Mouse (Mus musculus) MEL (cell line): ENCODE data around the gene Parva. TPM values are rescaled to one million over a fixed set of nuclear protein-coding genes. Genes with fewer than 3 reads are reported as not detected.

Experiments
- DNase-seq: peaks from one replicate; pipeline ENCODE4 v3.0.0; 2011; ENCODE audit warnings: low read depth, low spot score
- H3K27ac ChIP-seq: 2 replicates; pipeline ENCODE4 v1.5.1; 2012; ENCODE audit warnings: low read depth, mild to moderate bottlenecking, control low read depth, low read length, moderate library complexity; ENCODE audit not compliant: control insufficient read depth
- H3K27me3 ChIP-seq, 2 experiments: fragments of 150-350 bp in 1 of 2; sonication (generic) in 1 of 2; 2 replicates each; pipeline ENCODE4 v1.6.1; 2012; ENCODE audit warnings: low read length in 2 of 2, mild to moderate bottlenecking in 2 of 2, improper control_type of control experiment in 1 of 2, moderate library complexity in 1 of 2; ENCODE audit not compliant: insufficient read depth in 2 of 2, control insufficient read depth in 1 of 2
- H3K36me3 ChIP-seq, 2 experiments: 2 replicates each; pipeline ENCODE4 v1.6.1; 2012 to 2014; ENCODE audit warnings: low read length in 2 of 2, improper control_type of control experiment in 1 of 2, inconsistent platforms in 1 of 2, mild to moderate bottlenecking in 1 of 2; ENCODE audit not compliant: insufficient read depth in 2 of 2, control insufficient read depth in 1 of 2
- H3K4me1 ChIP-seq, 2 experiments: fragments of 150-350 bp in 1 of 2; sonication (generic) in 1 of 2; 2 replicates each; pipeline ENCODE4 v1.6.1; 2012; ENCODE audit warnings: low read length in 2 of 2, improper control_type of control experiment in 1 of 2, mild to moderate bottlenecking in 1 of 2; ENCODE audit not compliant: insufficient read depth in 2 of 2, control insufficient read depth in 1 of 2
- H3K4me3 ChIP-seq, 2 experiments: fragments of 150-350 bp in 1 of 2; sonication (generic) in 1 of 2; 2 replicates each; pipeline ENCODE4 v1.5.1; 2012; ENCODE audit warnings: low read depth in 2 of 2, low read length in 2 of 2, mild to moderate bottlenecking in 2 of 2, moderate library complexity in 2 of 2, control low read depth in 1 of 2, improper control_type of control experiment in 1 of 2; ENCODE audit not compliant: control insufficient read depth in 1 of 2, insufficient read depth in 1 of 2
- H3K79me2 ChIP-seq: 2 replicates; pipeline ENCODE4 v1.6.1; 2012; ENCODE audit warnings: mild to moderate bottlenecking, low read length, moderate library complexity; ENCODE audit not compliant: control insufficient read depth, poor library complexity, insufficient read depth
- H3K9ac ChIP-seq: 2 replicates; pipeline ENCODE4 v1.6.1; 2012; ENCODE audit warnings: low read depth, mild to moderate bottlenecking, control low read depth, low read length, moderate library complexity; ENCODE audit not compliant: control insufficient read depth, poor library complexity, severe bottlenecking
- H3K9me3 ChIP-seq: fragments of 150-350 bp; sonication (generic); replicated peaks from 2 replicates; pipeline ENCODE4 v1.6.1; 2012; ENCODE audit warnings: mild to moderate bottlenecking, low read length, improper control_type of control experiment, moderate library complexity; ENCODE audit not compliant: insufficient read depth
- CHD2 ChIP-seq: IDR thresholded peaks from 2 replicates; pipeline ENCODE4 v1.6.1; 2011; ENCODE audit warnings: low read length, improper control_type of control experiment
- E2F4 ChIP-seq: IDR thresholded peaks from 2 replicates; pipeline ENCODE4 v1.6.1; 2011; ENCODE audit warnings: low read depth, low read length, improper control_type of control experiment, borderline replicate concordance
- ELF1 ChIP-seq: IDR thresholded peaks from 2 replicates; pipeline ENCODE4 v1.6.1; 2014; ENCODE audit warnings: low read depth, mild to moderate bottlenecking, inconsistent platforms, low read length, improper control_type of control experiment, moderate library complexity
- EP300 ChIP-seq, 2 experiments: IDR thresholded peaks; 2 replicates each; pipeline ENCODE4 v1.6.1; 2011; ENCODE audit warnings: improper control_type of control experiment in 2 of 2, low read length in 2 of 2, low read depth in 1 of 2, mild to moderate bottlenecking in 1 of 2
- ETS1 ChIP-seq: IDR thresholded peaks from 2 replicates; pipeline ENCODE4 v1.6.1; 2012; ENCODE audit warnings: low read depth, mild to moderate bottlenecking, inconsistent platforms, low read length, improper control_type of control experiment, moderate library complexity
- JUND ChIP-seq: IDR thresholded peaks from 2 replicates; pipeline ENCODE4 v1.6.1; 2011; ENCODE audit warnings: low read depth, mild to moderate bottlenecking, improper control_type of control experiment, low read length
- KAT2A ChIP-seq: conservative IDR thresholded peaks from 2 replicates; pipeline ENCODE4 v1.6.1; 2012; ENCODE audit warnings: low read depth, low read length, improper control_type of control experiment, inconsistent platforms
- MAFK ChIP-seq: IDR thresholded peaks from 2 replicates; pipeline ENCODE4 v1.6.1; 2011; ENCODE audit warnings: low read depth, mild to moderate bottlenecking, low read length, improper control_type of control experiment, borderline replicate concordance
- MAX ChIP-seq: IDR thresholded peaks from 2 replicates; pipeline ENCODE4 v1.6.1; 2011; ENCODE audit warnings: low read length, improper control_type of control experiment
- MEF2A ChIP-seq: IDR thresholded peaks from 2 replicates; pipeline ENCODE4 v1.6.1; 2014; ENCODE audit warnings: low read depth, mild to moderate bottlenecking, inconsistent platforms, low read length, improper control_type of control experiment; ENCODE audit not compliant: poor library complexity, insufficient replicate concordance, severe bottlenecking; ENCODE audit errors: extremely low read depth
- MXI1 ChIP-seq: IDR thresholded peaks from 2 replicates; pipeline ENCODE4 v1.6.1; 2011; ENCODE audit warnings: mild to moderate bottlenecking, low read depth, low read length, improper control_type of control experiment
- NRF1 ChIP-seq: IDR thresholded peaks from 2 replicates; pipeline ENCODE4 v1.6.1; 2014; ENCODE audit warnings: low read depth, mild to moderate bottlenecking, inconsistent platforms, low read length, improper control_type of control experiment, moderate library complexity; ENCODE audit not compliant: poor library complexity, insufficient read depth, severe bottlenecking
- POLR2A ChIP-seq, 2 experiments: IDR thresholded peaks; 2 replicates each; pipeline ENCODE4 v1.6.1; 2011 to 2012; ENCODE audit warnings: low read length in 2 of 2, mild to moderate bottlenecking in 2 of 2, control low read depth in 1 of 2, improper control_type of control experiment in 1 of 2, low read depth in 1 of 2, moderate library complexity in 1 of 2; ENCODE audit not compliant: control insufficient read depth in 1 of 2, insufficient read depth in 1 of 2, poor library complexity in 1 of 2
- RAD21 ChIP-seq: IDR thresholded peaks from 2 replicates; pipeline ENCODE4 v1.6.1; 2011; ENCODE audit warnings: mild to moderate bottlenecking, low read depth, low read length, improper control_type of control experiment
- SMC3 ChIP-seq: IDR thresholded peaks from 2 replicates; pipeline ENCODE4 v1.6.1; 2011; ENCODE audit warnings: low read depth, low read length, improper control_type of control experiment
- TAL1 ChIP-seq: IDR thresholded peaks from 2 replicates; pipeline ENCODE4 v1.6.1; 2012; ENCODE audit warnings: mild to moderate bottlenecking, inconsistent platforms, low read length, moderate library complexity, mixed read lengths
- TCF12 ChIP-seq: IDR thresholded peaks from 2 replicates; pipeline ENCODE4 v1.6.1; 2014; ENCODE audit warnings: low read depth, mild to moderate bottlenecking, inconsistent platforms, low read length, improper control_type of control experiment, moderate library complexity
- USF1 ChIP-seq: IDR thresholded peaks from 2 replicates; pipeline ENCODE4 v1.6.1; 2014; ENCODE audit warnings: low read depth, mild to moderate bottlenecking, inconsistent platforms, low read length, improper control_type of control experiment, moderate library complexity
- ZKSCAN1 ChIP-seq: IDR thresholded peaks from 2 replicates; pipeline ENCODE4 v1.6.1; 2012; ENCODE audit warnings: low read depth, mild to moderate bottlenecking, inconsistent platforms, low read length, improper control_type of control experiment, moderate library complexity
- polyA plus RNA-seq, 2 experiments: library from polyadenylated mRNA; stranded (reverse) in 1 of 2; unstranded in 1 of 2; fragments of >175 nt in 1 of 2; fragments of >200 nt in 1 of 2; gene quantifications; 2 replicates each; pipeline versions ENCODE4 v1.2.1 to v1.2.4; 2012; ENCODE audit warnings: low replicate concordance in 2 of 2, low read depth in 1 of 2; ENCODE audit not compliant: insufficient read length in 2 of 2, insufficient read depth in 1 of 2, missing spikeins in 1 of 2
- total RNA-seq: library from RNA; depleted of rRNA; stranded (reverse); fragments of 300-350 nt; gene quantifications from 2 replicates; pipeline ENCODE4 v1.2.3, GENCODE M21; 2012

The Parva gene
- total and polyA plus RNA-seq, 3 experiments, result not detected

DNA sequence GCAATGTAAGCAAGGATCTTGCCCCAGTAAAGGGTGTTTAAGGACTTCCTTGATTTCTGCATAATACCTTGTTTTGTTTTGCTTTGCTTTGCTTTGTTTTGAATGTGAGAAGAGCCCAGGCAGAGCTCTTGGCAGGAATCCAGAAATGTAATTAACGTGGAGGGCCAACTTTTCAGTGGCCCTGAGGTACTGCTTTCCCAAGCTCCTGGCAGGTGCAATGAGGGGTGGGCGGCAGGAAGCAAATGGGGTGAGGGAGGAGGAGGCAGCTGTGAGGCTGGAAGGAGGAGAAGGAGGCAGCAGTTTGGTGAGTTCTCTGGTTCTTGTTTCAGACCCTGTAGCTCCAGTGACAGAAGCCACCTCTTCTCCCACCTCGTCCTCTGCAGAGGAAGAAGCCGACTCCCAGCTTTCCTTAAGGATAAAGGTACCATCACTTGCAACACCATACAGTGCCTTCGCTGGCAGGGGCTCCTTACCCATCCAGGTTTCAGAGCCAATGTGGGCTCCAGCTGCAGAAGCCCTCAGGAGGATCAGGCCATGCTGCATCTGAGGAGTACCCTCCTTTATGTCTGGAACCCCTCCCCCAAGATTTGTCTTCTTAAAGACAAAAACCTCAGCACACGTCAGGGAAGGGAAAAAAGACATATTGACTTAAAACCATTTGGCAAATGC lies 36.2 kb upstream of the Parva start:
- H3K4me1 ChIP-seq, result no peaks in the 10 kb centered on the region
- H3K4me3 ChIP-seq, result no peak overlapping the region
- no peak overlapping the region for H3K27ac ChIP-seq
- H3K79me2 ChIP-seq, result no peaks in the 10 kb centered on the region
- no peak for DNase-seq
- TF ChIP-seq MEF2A (no peak), CHD2 (no peak), NRF1 (no peak), TCF12 (no peak), RAD21 (no peak), SMC3 (no peak), JUND (no peak), ETS1 (no peak), E2F4 (no peak), MAX (no peak), TAL1 (no peak), ZKSCAN1 (no peak), POLR2A (IDR thresholded peaks at IDR 0.05; ENCODE audit: control insufficient read depth in 1 of 2, insufficient read depth in 1 of 2, low read depth in 1 of 2, low read length in 2 of 2, poor library complexity in 1 of 2) (no peak), MXI1 (no peak)
- H3K36me3 ChIP-seq, result no peaks in the 10 kb centered on the region
- H3K9ac ChIP-seq, result no peak overlapping the region
- H3K9me3 ChIP-seq, result no peaks in the 10 kb centered on the region
- H3K27me3 ChIP-seq, result no peaks in the 10 kb centered on the region

DNA sequence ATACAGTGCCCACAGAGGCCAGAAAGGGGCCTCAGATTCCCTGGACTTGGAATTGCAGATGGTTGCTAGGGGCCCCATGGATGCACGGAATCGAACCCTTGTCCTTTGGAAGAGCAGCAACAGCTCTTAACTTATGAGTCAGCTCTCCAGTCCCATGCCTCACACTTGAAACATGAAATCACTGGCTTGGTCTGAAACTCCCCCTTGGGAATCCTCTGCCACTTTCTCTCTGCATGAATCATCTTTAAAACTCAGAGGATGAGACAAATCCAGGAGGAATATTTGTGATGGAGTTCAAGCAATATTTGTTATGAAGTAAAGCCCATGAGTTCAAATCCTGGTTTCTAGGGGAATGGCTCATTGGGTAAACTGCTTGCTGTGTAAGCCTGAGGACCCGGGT lies 29.5 kb upstream of the Parva start:
- Histone ChIP-seq H3K36me3 (no peaks in the 10 kb centered on the region), H3K4me1 (no peaks in the 10 kb centered on the region), H3K9ac (no peak overlapping the region), H3K79me2 (no peaks in the 10 kb centered on the region), H3K9me3 (no peaks in the 10 kb centered on the region), H3K27me3 (no peaks in the 10 kb centered on the region; a peak in 1 of 4 replicates), H3K27ac (no peak overlapping the region), H3K4me3 (no peak overlapping the region)
- TF ChIP-seq EP300 (IDR thresholded peaks at IDR 0.05; ENCODE audit: low read depth in 1 of 2, low read length in 2 of 2), result no peak
- TF ChIP-seq TAL1, result no peak
- no peak for TF ChIP-seq ELF1
- no peak for TF ChIP-seq MAFK
- no peak for TF ChIP-seq USF1
- TF ChIP-seq KAT2A, result no peak
- no peak for DNase-seq
